Mouse (Mus musculus): ENCODE data around the gene Kif2c. TPM values are rescaled to one million over a fixed set of nuclear protein-coding genes. Genes with fewer than 3 reads are reported as not detected.

Gene Kif2c
- total RNA-seq, 1 experiment from 2014 or later = 0.35 TPM

DNA sequence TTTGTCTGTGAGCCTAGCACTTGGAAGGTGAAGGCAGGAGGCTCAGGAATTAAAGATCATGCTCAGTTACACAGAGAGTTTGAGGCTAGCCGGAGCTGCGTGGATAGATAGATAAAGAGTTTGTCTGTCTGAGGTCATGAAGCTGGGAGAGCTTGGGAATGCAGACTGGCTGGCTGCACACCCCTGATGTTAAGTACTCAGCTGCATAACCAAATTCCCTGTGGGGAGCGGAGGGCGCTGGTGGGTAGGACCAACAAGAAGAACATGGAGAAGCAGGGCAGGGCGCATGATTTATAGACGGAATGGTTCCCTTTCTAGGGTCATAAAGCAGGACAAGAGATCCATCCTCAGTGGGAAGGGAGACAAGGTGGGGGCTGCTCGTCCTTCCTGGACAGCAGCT lies 39.4 kb downstream of the Kif2c start:
- no peak for ATAC-seq (ENCODE audit: extremely low read depth, insufficient number of reproducible peaks, low FRiP score, poor library complexity, severe bottlenecking)

DNA sequence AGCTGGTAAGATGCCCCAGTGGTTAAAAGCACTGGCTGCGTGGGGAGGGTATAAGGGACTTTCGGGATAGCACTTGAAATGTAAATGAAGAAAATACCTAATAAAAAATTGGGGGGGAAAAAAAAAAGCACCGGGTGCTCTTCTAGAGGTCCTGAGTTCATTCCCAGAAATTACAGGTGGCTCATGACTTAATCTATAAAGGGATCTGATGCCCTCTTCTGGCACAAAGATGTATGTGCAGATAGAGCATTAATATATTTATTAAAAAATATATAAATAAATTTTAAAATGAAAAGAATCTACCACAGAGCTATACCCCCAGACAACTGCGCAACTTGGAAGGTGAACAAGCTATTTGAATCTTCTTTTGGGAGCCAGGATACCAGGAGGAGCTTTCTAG lies 41.8 kb downstream of the Kif2c start:
- ATAC-seq (ENCODE audit: extremely low read depth, insufficient number of reproducible peaks, low FRiP score, poor library complexity, severe bottlenecking) = no peak

DNA sequence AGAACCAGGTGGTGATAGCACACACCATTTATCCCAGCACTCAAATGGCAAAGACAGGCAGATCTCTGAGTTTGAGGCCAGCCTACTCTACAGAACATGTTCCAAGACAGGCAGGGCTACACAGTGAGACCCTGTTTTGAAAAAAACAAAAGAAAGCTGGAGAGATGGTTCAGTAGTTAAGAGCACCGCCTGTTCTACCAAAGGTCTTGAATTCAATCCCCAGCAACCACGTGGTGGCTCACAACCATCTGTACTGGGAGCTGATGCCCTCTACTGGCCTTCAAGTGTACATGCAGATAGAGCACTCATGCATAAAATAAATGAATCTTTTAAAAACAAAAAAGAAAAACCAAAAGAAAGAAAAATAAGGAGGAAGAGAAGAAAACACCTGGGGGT lies 43.2 kb downstream of the Kif2c start:
- ATAC-seq (ENCODE audit: extremely low read depth, insufficient number of reproducible peaks, low FRiP score, poor library complexity, severe bottlenecking) = peak; percentile 59

DNA sequence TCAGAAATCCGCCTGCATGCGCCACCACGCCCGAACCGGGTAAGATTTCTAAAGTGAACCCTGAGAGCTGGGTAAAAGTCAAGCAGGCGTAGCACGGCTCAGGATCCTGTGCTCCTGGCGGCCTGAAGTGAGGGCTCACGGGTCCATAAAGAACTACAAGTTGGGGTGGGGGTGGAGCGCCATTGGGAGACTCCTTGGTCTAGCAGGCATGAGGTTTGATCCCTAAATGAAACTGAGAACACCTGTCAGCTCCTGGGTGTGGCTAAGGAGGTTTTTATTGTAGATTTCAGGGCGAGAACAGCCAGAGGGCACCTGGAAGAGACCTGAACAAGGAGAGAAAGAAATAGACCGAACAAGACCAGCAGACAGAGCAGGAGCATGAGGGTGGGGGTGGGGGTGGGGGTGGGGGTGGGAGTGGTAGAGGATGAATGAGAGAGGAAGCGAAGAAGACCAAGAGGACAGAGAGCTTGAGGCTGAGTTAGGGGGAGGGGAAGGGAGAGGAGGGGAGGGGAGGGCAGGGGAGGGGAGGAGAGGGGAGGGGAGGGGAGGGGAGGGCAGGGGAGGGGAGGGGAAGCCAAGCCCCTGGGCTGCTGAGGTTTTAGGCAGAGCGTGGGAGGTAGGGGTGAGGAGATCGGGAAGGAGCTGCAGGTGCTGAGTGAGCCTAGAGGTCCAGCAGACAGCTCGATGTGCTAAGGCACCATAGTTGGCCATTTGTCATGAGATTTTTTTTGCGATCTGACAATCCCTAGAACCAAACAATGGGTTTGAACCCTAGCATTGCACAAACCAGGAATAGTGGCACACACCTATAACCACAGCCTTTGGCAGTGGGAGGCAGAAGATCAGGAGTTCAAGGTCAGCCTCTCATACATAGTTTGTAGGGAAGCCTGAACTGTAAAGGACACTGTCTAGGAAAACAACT lies 43.9 kb downstream of the Kif2c start:
- no peak for ATAC-seq (ENCODE audit: extremely low read depth, insufficient number of reproducible peaks, low FRiP score, poor library complexity, severe bottlenecking)

DNA sequence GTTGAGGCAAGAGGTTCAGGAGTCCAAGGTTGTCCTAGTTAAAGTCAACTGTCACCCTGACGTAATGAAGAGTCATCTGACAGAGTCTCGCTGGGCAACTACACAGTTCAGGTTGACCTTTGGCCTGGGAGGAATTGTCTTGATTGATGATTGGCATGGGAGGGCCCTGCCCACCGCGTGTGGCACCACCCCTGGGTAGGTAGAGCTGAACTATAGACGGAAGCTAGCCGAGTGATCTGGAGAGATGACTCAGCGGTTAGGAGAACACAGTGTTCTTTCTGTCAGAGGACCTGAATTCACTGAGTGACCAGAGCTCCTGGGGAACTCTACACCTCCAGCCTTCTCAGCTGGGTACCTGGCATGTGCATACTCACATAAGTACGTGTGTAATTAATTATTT lies 46.4 kb downstream of the Kif2c start:
- peak; percentile 57 for ATAC-seq (ENCODE audit: extremely low read depth, insufficient number of reproducible peaks, low FRiP score, poor library complexity, severe bottlenecking)

DNA sequence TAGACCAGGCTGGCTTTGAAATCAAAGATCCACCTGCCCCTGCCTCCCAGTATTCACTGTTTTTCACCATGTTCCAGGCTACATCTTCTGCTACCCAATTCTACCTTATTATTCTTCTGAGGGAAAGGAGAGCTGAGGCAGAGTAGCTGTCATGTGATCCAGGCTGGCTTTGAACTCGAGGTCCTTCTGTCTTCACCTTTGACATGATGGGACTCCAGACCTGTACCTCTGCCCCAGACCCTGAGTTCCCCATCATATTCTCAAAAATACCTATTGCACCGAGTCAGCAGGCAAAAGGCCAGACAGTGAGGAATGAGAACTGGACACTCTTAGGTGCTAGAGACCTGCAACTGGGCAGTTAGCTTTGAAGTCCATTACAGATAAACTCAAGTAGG lies 47.8 kb downstream of the Kif2c start:
- no peak for ATAC-seq (ENCODE audit: extremely low read depth, insufficient number of reproducible peaks, low FRiP score, poor library complexity, severe bottlenecking)

DNA sequence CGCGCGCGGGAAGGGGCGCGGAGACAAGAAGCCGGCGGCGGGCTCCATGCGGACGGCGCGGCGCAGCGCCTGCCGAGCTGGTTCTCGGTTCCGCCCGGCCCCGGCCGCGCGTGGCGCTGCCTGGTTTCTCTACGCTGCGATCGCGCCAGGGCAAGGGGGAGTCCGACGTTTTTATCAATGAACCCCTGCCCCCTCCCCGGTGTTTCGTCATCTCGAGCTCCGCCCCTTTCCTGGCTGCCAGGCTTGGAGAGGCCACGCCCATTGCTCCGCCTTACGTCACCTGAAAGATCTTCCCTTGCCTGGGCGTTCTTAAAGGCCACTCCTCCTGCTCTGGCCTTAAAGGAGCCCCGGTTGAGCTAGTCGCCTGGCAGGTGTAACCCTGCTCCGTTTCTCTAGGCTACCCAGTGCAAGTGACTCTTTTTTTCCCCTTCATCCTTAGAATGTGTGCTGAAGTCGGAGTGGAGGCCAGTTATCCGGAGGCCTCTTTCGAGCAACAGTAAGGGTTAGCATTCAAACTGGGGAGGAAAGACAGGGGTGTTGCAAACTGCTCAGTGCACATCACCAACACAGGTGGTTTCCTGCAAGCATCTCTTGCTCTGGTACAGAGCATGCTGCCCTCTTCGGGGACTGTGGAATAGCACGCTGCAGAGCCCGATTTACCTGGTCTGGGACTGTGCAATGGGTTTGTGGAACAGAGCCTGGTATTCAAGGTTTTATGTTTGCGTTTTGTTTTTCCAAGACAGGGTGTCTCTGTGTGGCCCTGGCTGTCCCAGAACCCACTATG lies 48.4 kb downstream of the Kif2c start, which contains the start of gene Plk3:
Plk3 (minus strand) TSS at position 147 of the 784 bp plus-strand sequence.
- ATAC-seq (ENCODE audit: extremely low read depth, insufficient number of reproducible peaks, low FRiP score, poor library complexity, severe bottlenecking) = peak; percentile 89

DNA sequence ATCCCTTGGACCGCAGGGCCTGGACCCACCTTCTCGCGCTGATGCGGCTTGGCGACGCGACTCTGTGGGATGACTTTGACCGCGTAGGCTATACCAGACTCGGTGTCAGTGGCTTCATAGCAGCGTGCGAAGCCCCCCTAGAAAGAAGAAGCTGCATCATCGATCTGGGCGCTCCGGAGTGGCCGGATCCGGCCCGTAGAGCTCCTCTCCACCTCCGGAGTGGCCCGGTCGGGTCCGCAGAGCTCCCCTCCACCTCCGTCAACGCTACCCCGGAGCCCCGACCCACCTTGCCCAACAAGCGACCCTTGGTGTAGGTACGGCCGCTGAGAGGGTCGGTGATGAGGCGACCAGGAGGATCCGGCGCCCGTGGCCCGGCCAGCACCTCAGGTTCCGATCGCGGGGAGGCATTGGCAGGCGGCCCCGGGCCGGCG lies 49.1 kb downstream of the Kif2c start:
- ATAC-seq (ENCODE audit: extremely low read depth, insufficient number of reproducible peaks, low FRiP score, poor library complexity, severe bottlenecking) = no peak

DNA sequence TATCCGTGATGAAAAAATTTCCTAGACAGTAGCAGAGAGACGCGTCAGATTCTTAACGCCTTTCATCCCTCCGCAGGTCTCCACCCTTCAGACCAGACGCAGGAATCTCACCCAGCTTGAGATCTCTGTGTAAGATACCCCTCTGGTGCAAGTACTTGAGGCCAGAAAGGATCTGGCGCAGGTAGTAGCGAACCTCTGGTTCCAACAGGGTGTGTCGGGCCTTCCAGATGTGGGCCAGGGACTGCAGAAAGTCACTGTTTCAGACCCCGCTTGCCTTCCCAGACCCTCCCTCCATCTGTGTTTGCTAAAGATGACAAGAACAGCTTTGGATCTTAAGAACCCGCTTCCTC lies 49.7 kb downstream of the Kif2c start:
- no peak for ATAC-seq (ENCODE audit: extremely low read depth, insufficient number of reproducible peaks, low FRiP score, poor library complexity, severe bottlenecking)

DNA sequence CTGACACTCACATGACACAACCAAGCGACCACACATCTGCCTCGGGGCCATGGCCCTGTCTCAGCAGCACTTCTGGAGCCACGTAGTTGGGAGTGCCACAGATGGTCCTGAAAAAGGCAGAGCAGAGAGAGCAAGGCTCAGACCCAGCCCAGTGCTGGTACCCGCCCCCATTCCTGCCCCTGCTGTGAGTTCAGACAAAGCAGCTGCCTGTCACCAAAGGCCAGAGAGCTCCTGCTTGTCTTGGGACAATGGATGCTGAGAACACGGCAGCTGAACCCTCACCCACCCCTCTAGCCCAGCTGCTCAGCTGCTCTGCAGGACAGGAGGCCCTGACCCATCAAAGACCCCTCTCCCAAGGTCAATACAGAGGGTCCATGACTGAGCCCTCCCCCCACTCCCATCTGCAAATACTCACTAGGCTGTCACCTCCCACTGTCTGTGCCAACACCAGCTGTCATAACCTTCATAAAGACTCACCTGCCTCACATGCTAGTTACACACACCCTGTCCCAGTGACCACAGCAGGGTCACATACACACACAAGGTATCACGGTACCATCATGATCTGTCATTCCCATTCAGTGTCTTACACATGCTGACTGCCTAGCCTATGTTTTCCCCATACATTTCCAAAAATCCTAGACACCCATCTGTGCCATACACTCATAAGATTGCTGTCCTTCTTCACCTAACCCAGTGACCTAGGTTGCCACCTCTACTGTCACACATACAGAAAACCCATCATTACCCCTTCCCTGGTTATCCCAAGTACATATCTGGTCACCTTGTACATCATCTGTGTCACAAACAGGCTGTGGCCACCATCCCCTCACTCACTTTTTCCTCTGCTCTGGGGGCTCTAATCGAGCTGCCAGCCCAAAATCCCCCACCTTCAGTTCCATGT lies 50.3 kb downstream of the Kif2c start:
- ATAC-seq (ENCODE audit: extremely low read depth, insufficient number of reproducible peaks, low FRiP score, poor library complexity, severe bottlenecking) = no peak

DNA sequence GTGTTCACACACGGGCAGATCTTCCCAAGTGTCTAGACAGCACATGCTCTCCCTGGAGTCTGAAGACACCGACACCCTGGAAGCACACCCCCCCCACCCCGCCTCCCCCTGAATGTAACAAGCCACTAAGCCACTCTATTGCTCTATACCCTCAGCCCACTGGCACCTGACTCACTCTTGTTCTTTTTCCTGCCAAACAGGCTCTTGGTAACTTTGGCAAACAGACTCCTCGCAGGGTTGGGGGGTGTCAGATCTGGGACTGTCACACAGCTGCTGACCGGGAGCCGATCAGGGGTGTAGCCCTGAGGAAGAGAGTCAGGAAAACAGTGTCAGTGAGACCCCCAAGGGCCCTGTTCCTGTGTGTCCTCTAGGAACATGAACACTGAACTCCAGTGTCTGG lies 51.2 kb downstream of the Kif2c start:
- ATAC-seq (ENCODE audit: extremely low read depth, insufficient number of reproducible peaks, low FRiP score, poor library complexity, severe bottlenecking) = no peak

DNA sequence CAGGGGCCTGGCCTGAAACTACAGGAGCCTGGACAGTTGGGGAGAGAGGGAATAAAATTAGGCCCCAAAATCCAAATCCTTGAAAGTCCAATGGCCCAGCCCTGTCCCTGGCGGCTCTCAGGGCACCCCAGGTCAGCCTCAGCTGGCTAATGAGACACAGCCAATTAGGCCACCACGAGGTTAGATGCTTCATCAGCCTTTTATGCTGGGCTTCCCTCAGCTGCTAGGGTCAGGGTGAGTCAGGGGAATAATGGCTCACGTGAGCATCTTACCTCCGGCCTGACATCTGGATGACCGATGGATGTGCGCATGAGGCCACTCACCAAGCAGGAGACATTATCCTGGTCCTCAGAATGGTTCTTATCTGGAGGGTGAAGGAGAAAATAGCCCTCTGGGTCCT lies 51.6 kb downstream of the Kif2c start:
- no peak for ATAC-seq (ENCODE audit: extremely low read depth, insufficient number of reproducible peaks, low FRiP score, poor library complexity, severe bottlenecking)

DNA sequence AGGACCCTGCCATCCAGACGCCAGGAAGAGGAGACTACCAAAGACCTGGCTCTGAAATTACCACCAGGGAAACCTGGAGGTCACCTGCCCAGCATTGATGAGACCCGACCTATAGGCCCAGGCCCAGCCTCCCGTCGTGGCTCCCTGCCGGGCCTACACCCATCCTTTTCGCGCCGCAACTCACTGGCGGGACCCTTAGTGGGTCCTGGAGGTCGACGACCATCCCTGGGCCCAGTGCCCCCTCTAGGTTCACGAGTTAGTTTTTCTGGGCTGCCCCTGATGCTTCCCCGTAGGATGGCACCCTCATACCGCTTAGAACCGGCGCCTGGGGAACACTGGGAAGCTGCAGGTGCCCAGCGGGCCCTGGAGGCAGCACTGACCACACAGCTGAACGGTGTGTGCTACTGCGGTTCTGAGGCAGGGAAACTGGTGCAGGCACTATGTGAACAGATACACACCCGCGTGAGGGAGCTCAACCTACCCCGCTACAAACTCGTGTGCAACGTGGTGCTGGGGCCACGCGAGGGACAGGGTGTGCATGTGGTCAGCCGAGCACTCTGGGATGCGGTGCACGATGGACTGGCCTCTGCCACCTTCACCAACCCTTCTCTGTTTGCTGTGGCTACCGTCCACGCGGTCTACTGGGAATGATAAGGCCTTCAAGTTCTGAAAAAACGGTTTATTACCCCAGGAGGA lies 54.3 kb downstream of the Kif2c start:
- no peak for ATAC-seq (ENCODE audit: extremely low read depth, insufficient number of reproducible peaks, low FRiP score, poor library complexity, severe bottlenecking)

DNA sequence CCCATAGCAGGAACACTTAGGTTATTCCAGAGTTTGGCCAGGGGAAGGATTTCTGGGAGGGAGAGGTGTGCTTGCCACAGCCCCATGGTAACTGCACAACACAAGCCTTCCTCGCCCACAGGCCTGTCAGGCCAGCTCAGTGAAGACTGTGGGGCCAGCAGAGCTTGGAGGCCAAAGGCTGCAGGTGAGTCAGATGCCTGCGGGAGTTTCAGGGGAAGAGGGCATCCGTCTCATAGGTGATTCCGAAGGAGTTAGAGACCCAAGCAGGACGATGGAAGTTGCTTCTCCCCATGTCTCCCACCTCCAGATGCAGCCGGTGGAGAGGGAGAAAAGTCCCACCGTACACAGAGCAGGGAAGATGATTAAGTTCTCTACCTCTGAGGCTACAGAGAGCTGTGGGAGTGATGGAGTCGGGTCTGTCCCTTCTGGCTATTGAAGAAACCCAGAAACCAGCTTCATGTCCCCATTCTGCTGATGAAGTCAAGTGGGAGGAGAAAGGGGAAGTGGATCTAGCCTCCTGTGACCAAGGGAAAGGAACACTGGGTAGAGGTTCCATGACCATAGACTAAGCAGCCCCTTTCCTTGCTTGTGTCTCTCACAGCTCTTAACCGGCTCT lies 55.7 kb downstream of the Kif2c start, which contains the start of gene Tctex1d4:
Tctex1d4 (plus strand) TSS at position 120 of the 616 bp plus-strand sequence.
- peak; percentile 28 for ATAC-seq (ENCODE audit: extremely low read depth, insufficient number of reproducible peaks, low FRiP score, poor library complexity, severe bottlenecking)

DNA sequence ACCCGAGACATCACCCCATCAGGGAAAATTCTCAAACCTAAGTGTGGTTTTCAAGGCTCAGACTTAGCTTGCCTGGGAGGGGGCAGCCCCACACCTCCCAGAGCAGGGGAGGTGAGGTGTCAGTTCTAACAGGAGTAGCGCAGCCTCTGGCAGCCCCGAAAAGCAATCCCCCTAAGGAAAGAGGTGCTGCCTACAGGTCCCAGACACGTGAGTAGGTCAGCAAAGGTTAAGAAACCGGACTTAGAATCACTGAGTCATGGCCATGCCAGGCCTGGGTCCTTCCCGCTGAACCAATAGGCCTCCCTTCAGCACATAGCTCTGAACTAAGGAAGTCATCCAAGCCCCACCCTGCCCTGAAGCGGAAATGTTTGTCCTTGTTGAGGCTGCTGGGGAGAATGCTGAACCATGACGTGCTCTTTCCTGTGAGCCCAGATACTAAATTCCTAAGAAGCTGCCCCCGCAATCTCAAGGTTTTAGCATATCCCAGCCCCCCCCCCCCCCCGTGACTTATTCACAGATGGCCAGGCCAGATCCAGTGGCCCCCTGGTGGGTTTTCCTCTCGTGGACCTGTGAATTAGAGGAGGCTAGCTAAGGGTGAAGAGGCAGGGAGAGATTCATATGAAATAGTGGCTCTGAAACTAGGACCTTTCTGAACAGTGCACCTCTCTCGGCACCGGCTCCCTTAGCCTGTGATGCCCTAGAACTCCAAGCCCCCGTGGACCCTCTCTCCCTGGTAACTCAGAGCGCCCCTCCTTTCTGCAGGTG lies 56.3 kb downstream of the Kif2c start:
- peak; percentile 71 for ATAC-seq (ENCODE audit: extremely low read depth, insufficient number of reproducible peaks, low FRiP score, poor library complexity, severe bottlenecking)

DNA sequence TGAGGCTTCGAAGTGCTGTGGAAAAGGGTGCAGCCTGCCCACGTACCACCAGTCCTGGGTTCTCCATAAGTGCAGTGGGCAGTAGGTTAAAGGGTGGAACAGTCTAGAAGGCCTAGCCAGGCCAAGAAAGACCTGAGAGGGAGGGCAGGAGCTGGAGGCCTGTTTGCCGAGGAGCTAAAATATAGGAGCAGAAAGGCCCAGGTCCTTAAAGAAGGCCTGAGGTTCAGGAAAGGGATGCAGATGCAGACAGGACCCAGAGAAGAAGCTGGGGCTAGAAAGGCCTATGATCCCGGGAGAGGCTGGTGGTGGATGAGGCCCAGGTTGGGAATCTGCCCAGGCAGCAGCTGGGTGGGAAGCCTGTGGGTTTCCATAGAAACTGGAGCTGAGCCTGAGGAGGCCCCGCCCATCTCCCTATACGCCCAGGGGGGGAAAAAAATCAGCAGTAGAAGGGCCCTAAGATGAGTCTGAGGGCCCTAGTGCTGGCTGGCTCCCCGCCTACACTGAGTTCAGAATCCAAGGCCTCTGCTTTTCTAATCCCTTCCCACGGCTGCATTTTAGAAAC lies 57.0 kb downstream of the Kif2c start, which contains the start of gene Btbd19:
Btbd19 (minus strand) TSS at position 378 of the 562 bp plus-strand sequence.
- no peak for ATAC-seq (ENCODE audit: extremely low read depth, insufficient number of reproducible peaks, low FRiP score, poor library complexity, severe bottlenecking)
